12 mouse cellular contexts compared by ENCODE assay signal in genomic region chr2:48172626-48173025, GRCm38 (mm10).
"Had no signal": no experiment of that assay in that cellular context is flagged by ENCODE, and none has a peak within 500 bp of the region (broad histone marks: within the 10 kb centered on the region; RNA-seq: fewer than 3 reads in every experiment).

No protein-coding gene starts in this region.

- DNase-seq: kidney, postnatal 10 days; kidney, postnatal 4 days; liver; liver, embryonic 13.5 days; liver, postnatal 0 days; midbrain, embryonic 14.5 days; thymus, postnatal 14 days had no signal

- H3K4me3 ChIP-seq: layer of hippocampus, adult 2 months; liver, embryonic 13.5 days; midbrain, embryonic 10.5 days; myocyte; neural tube, embryonic 15.5 days had no signal

- H3K27me3 ChIP-seq: liver, embryonic 13.5 days; neural tube, embryonic 15.5 days had no signal

- H3K9me3 ChIP-seq: liver, embryonic 13.5 days; midbrain, embryonic 10.5 days; neural tube, embryonic 15.5 days had no signal

- H3K9ac ChIP-seq: liver, embryonic 13.5 days; liver, postnatal 0 days; neural tube, embryonic 15.5 days had no signal

- H3K4me1 ChIP-seq: liver, embryonic 13.5 days; midbrain, embryonic 10.5 days; neural tube, embryonic 15.5 days had no signal

- ATAC-seq: liver, postnatal 0 days had no signal

- H3K27ac ChIP-seq: layer of hippocampus, adult 2 months; liver, embryonic 13.5 days; midbrain, embryonic 10.5 days; neural tube, embryonic 15.5 days; stomach, postnatal 0 days had no signal

- H3K36me3 ChIP-seq: liver, embryonic 13.5 days; midbrain, embryonic 10.5 days; neural tube, embryonic 15.5 days had no signal

- H3K4me2 ChIP-seq: liver, embryonic 13.5 days; neural tube, embryonic 15.5 days had no signal
